Mouse (Mus musculus): ENCODE data around the gene Gm49395. TPM values are rescaled to one million over a fixed set of nuclear protein-coding genes. Genes with fewer than 3 reads are reported as not detected.

The Gm49395 gene
- polyA plus RNA-seq, 1 experiment from 2014 or later: 3.4 TPM

- peaks cover 11% of the 10 kb centered on the region; the same call in 1 of the 2 replicates for H3K4me1 ChIP-seq (replicated peaks)
- peaks cover 20% of the 10 kb centered on the region for H3K27me3 ChIP-seq (ENCODE audit: insufficient read depth, poor library complexity, severe bottlenecking)
- H3K36me3 ChIP-seq: no peaks in the 10 kb centered on the region
- DNase-seq (ENCODE audit: low spot score): no peak
- 93% methylated on average over 2 of the region's 2 CpGs for WGBS
- H3K4me3 ChIP-seq: no peak overlapping the region
- H3K9me3 ChIP-seq: no peaks in the 10 kb centered on the region
- no peak overlapping the region for H3K27ac ChIP-seq
Observed at GRCm38 (mm10) chr13:115095392-115095791, 6.3 kb downstream of the Gm49395 start.

DNA sequence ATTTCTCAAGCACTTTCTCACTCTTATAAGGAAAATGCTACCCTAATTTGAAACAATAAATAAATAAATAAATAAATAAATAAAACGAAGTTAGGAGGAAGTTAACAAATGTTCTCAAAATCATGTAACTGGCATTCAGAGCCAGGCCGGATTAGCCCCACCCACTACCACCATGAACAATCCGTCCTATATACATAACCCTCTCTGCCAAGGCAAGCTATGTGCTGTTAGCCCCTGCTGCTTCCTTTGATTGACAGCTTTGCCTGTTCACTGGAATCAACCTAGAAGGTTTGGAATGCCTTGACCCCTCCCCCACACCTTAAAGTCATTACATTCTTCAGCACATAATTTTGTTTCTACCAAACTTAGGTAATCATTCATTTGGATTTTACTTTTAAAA, 10.2 kb downstream of the Gm49395 start:
- Histone ChIP-seq H3K4me3 (no peak overlapping the region), H3K9me3 (peaks cover 10% of the 10 kb centered on the region; the same call in 1 of the 2 replicates), H3K27ac (no peak overlapping the region), H3K27me3 (ENCODE audit: insufficient read depth, poor library complexity, severe bottlenecking) (no peaks in the 10 kb centered on the region), H3K4me1 (replicated peaks) (peaks cover 22% of the 10 kb centered on the region), H3K36me3 (peaks cover 27% of the 10 kb centered on the region)
- WGBS: 66% methylated on average over 3 of the region's 3 CpGs
- DNase-seq (ENCODE audit: low spot score): no peak

GRCm38 (mm10) chr13:115090977-115091445, 10.7 kb downstream of the Gm49395 start:
- no peak for DNase-seq (ENCODE audit: low spot score)
- Histone ChIP-seq H3K27ac (peak overlapping the region; percentile 96), H3K9me3 (peaks cover 10% of the 10 kb centered on the region; the same call in 1 of the 2 replicates), H3K27me3 (ENCODE audit: insufficient read depth, poor library complexity, severe bottlenecking) (no peaks in the 10 kb centered on the region), H3K36me3 (peaks cover 32% of the 10 kb centered on the region), H3K4me1 (replicated peaks) (peaks cover 22% of the 10 kb centered on the region), H3K4me3 (peak overlapping the region; percentile 75)
- WGBS: 55% methylated on average over 9 of the region's 9 CpGs

GRCm38 (mm10) chr13:115090069-115090976, 11.4 kb downstream of the Gm49395 start, which contains the start of gene Pelo:
Gene Pelo, minus strand, starts transcription at chr13:115090186.
- DNase-seq (ENCODE audit: low spot score): peak; percentile 93
- WGBS: under 1% methylated on average over 60 of the region's 60 CpGs

DNA sequence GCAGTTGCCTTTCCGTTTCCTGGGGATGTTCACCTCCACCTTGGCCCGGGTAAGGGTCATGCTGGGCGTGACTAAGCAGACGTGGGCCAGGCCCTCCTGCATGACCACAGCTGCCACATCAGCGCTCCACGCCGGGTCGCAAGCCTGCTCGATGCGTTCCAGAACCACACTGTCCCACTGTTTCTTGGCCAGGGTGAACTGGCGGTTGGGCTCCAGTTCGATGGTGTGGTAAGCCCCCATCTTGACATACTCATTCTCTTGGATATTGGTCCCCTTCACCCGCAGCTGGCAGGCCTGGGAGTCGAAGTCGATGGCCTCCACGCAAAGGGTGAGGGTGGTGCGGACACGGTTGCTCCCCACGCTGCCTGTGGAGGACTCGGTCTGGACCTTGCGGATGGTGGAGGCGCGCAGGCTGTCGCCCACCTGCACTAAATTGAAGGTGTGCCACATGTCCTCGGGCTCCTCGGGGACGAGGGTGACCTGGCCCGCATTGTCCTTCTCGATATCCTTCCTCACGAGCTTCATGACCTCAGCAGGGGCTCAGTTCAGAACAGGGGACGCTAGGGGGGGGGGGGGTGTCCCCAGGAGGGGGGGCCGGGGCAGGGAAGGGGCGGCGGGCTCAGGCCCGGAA, 12.2 kb downstream of the Gm49395 start:
- Histone ChIP-seq H3K27me3 (ENCODE audit: insufficient read depth, poor library complexity, severe bottlenecking) (no peaks in the 10 kb centered on the region), H3K27ac (peak overlapping the region; percentile 96), H3K4me3 (peak overlapping the region; percentile 75), H3K4me1 (replicated peaks) (peaks cover 22% of the 10 kb centered on the region), H3K9me3 (peaks cover 10% of the 10 kb centered on the region; the same call in 1 of the 2 replicates), H3K36me3 (peaks cover 39% of the 10 kb centered on the region)
- 8% methylated on average over 35 of the region's 35 CpGs for WGBS
- peak; percentile 37 for DNase-seq (ENCODE audit: low spot score)

More at GRCm38 (mm10) chr13:115090069-115090976, 11.4 kb downstream of the Gm49395 start, which contains the start of gene Pelo:
- Histone ChIP-seq H3K9me3 (peaks cover 10% of the 10 kb centered on the region; the same call in 1 of the 2 replicates), H3K27ac (peak within 1 kb of the TSS; percentile 96), H3K27me3 (ENCODE audit: insufficient read depth, poor library complexity, severe bottlenecking) (no peaks in the 10 kb centered on the region), H3K36me3 (peaks cover 39% of the 10 kb centered on the region), H3K4me1 (replicated peaks) (peaks cover 22% of the 10 kb centered on the region), H3K4me3 (peak within 1 kb of the TSS; percentile 75)

GRCm38 (mm10) chr13:115089020-115089394, 12.7 kb downstream of the Gm49395 start:
- Histone ChIP-seq H3K27me3 (ENCODE audit: insufficient read depth, poor library complexity, severe bottlenecking) (no peaks in the 10 kb centered on the region), H3K27ac (peak overlapping the region; percentile 96), H3K36me3 (peaks cover 39% of the 10 kb centered on the region), H3K9me3 (peaks cover 10% of the 10 kb centered on the region; the same call in 1 of the 2 replicates), H3K4me1 (replicated peaks) (peaks cover 22% of the 10 kb centered on the region), H3K4me3 (peak overlapping the region; percentile 75)
- DNase-seq (ENCODE audit: low spot score): no peak
- WGBS: 62% methylated on average over 11 of the region's 11 CpGs

GRCm38 (mm10) chr13:115085974-115086373, 15.7 kb downstream of the Gm49395 start:
- H3K4me3 ChIP-seq: no peak overlapping the region
- peaks cover 39% of the 10 kb centered on the region for H3K36me3 ChIP-seq
- H3K27ac ChIP-seq: no peak overlapping the region
- WGBS: 90% methylated on average over 6 of the region's 6 CpGs
- no peaks in the 10 kb centered on the region for H3K27me3 ChIP-seq (ENCODE audit: insufficient read depth, poor library complexity, severe bottlenecking)
- H3K4me1 ChIP-seq (replicated peaks): peaks cover 21% of the 10 kb centered on the region
- H3K9me3 ChIP-seq: peaks cover 10% of the 10 kb centered on the region; the same call in 1 of the 2 replicates
- no peak for DNase-seq (ENCODE audit: low spot score)

- Histone ChIP-seq H3K27ac (no peak overlapping the region), H3K36me3 (peaks cover 20% of the 10 kb centered on the region), H3K27me3 (ENCODE audit: insufficient read depth, poor library complexity, severe bottlenecking) (no peaks in the 10 kb centered on the region), H3K4me1 (replicated peaks) (no peaks in the 10 kb centered on the region), H3K9me3 (0 out of 2 replicates have a peak, but pooled peaks cover 5% of the 10 kb centered on the region), H3K4me3 (no peak overlapping the region)
- WGBS: 94% methylated on average over 7 of the region's 7 CpGs
- no peak for DNase-seq (ENCODE audit: low spot score)
Observed at GRCm38 (mm10) chr13:115082339-115082738, 19.4 kb downstream of the Gm49395 start.

GRCm38 (mm10) chr13:115079996-115080585, 21.6 kb downstream of the Gm49395 start:
- Histone ChIP-seq H3K27ac (no peak overlapping the region), H3K4me1 (replicated peaks) (no peaks in the 10 kb centered on the region), H3K9me3 (no peaks in the 10 kb centered on the region), H3K27me3 (ENCODE audit: insufficient read depth, poor library complexity, severe bottlenecking) (no peaks in the 10 kb centered on the region), H3K4me3 (no peak overlapping the region), H3K36me3 (no peaks in the 10 kb centered on the region)
- DNase-seq (ENCODE audit: low spot score): no peak
- WGBS: 90% methylated on average over 3 of the region's 3 CpGs

DNA sequence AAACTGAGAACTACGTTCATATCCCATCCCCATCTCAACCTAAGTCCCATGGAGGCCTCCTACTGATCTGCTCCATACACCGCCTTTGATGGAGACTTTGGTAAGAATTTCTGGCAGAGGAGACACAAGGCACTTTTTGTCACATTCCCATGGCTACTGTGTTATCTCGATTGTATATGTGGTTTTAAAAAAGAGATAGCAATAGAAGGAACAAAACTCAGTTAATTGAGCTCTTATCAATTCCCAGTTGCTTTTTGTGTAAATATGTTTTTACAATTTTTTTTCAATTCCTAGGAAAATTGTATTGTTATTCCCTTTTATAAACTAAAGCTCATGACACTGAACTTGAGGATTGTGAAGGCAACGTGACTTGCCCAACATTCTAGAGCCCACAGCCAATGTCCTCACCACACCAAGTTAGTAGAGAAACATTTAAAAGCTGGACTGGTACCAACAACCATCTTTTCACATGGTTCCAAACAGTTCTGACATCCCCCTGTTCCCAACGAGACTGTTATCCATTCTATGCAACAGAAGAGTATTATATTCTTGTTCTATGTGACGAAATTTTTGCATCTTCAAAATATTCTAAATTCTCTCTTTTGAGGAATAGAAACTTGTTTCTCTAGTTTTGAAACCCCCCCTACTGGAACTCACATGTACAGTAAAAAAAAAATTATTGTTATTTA, 22.6 kb downstream of the Gm49395 start:
- no peak for DNase-seq (ENCODE audit: low spot score)
- no peak overlapping the region for H3K4me3 ChIP-seq
- 87% methylated on average over 6 of the region's 6 CpGs for WGBS

GRCm38 (mm10) chr13:115077346-115078134, 24.2 kb downstream of the Gm49395 start:
- no peak for DNase-seq (ENCODE audit: low spot score)
- no peaks in the 10 kb centered on the region for H3K27me3 ChIP-seq (ENCODE audit: insufficient read depth, poor library complexity, severe bottlenecking)
- WGBS: 85% methylated on average over 9 of the region's 9 CpGs
- no peak overlapping the region for H3K4me3 ChIP-seq
- H3K36me3 ChIP-seq: no peaks in the 10 kb centered on the region
- H3K4me1 ChIP-seq (replicated peaks): no peaks in the 10 kb centered on the region
- H3K9me3 ChIP-seq: no peaks in the 10 kb centered on the region
- H3K27ac ChIP-seq: no peak overlapping the region

More for the DNA sequence above, 22.6 kb downstream of the Gm49395 start:
- Histone ChIP-seq H3K4me1 (replicated peaks) (no peaks in the 10 kb centered on the region), H3K27me3 (ENCODE audit: insufficient read depth, poor library complexity, severe bottlenecking) (no peaks in the 10 kb centered on the region), H3K27ac (no peak overlapping the region), H3K36me3 (no peaks in the 10 kb centered on the region), H3K9me3 (no peaks in the 10 kb centered on the region)
